Mouse (Mus musculus): ENCODE results near the gene Zfyve9. TPM values are rescaled to one million over a fixed set of nuclear protein-coding genes. Genes with fewer than 3 reads are reported as not detected.

Gene Zfyve9
- polyA plus RNA-seq, 1 experiment from 2014 or later, result 8.4 TPM

Other genes with a start within 250 kb of the Zfyve9 start
- gene Prpf38a, start 201.5 kb downstream of the Zfyve9 start, polyA plus RNA-seq (2014; fragmentation: Nextera tagmentation; extraction: Ambion mirVana), result 113 and 122 TPM in 2 replicates
- gene Orc1, start 201.4 kb downstream of the Zfyve9 start, polyA plus RNA-seq (2014; fragmentation: Nextera tagmentation; extraction: Ambion mirVana), result 10.4 and 15.4 TPM in 2 replicates
- gene Cc2d1b, start 160.9 kb downstream of the Zfyve9 start, polyA plus RNA-seq (2014; fragmentation: Nextera tagmentation; extraction: Ambion mirVana), result 19.4 and 19.5 TPM in 2 replicates
- 1.3 and 2.0 TPM in 2 replicates for gene 3110021N24Rik, start 61.1 kb downstream of the Zfyve9 start, polyA plus RNA-seq (2014; fragmentation: Nextera tagmentation; extraction: Ambion mirVana)
- gene Btf3l4, start 52.8 kb upstream of the Zfyve9 start, polyA plus RNA-seq (2014; fragmentation: Nextera tagmentation; extraction: Ambion mirVana), result 251 and 269 TPM in 2 replicates
- gene Txndc12, start 53.8 kb upstream of the Zfyve9 start, polyA plus RNA-seq (2014; fragmentation: Nextera tagmentation; extraction: Ambion mirVana), result 111 and 115 TPM in 2 replicates
- 40.5 and 44.1 TPM in 2 replicates for gene Kti12, start 67.0 kb upstream of the Zfyve9 start, polyA plus RNA-seq (2014; fragmentation: Nextera tagmentation; extraction: Ambion mirVana)
- 1.5 and 3.3 TPM in 2 replicates for gene A730015C16Rik, start 67.8 kb upstream of the Zfyve9 start, polyA plus RNA-seq (2014; fragmentation: Nextera tagmentation; extraction: Ambion mirVana)
- 35.3 and 36.4 TPM in 2 replicates for gene Rab3b, start 98.3 kb upstream of the Zfyve9 start, polyA plus RNA-seq (2014; fragmentation: Nextera tagmentation; extraction: Ambion mirVana)
- gene Nrd1, start 219.9 kb upstream of the Zfyve9 start, polyA plus RNA-seq (2014; fragmentation: Nextera tagmentation; extraction: Ambion mirVana), result 74.4 and 82.5 TPM in 2 replicates